Mouse (Mus musculus) liver, adult 2 months (tissue): ENCODE measurements around the gene Osbpl10. TPM values are rescaled to one million over a fixed set of nuclear protein-coding genes. Genes with fewer than 3 reads are reported as not detected.

Source experiments
- DNase-seq: peaks from one replicate; pipeline ENCODE4 v3.0.0-alpha.2; 2011; ENCODE audit warnings: low read depth, low spot score; ENCODE audit errors: extremely low read depth
- H3K27ac ChIP-seq: fragments of 200-500 bp; replicated peaks from 2 replicates; pipeline ENCODE4 v1.5.1; 2012; ENCODE audit warnings: low read depth, mild to moderate bottlenecking, control low read depth, inconsistent platforms, low read length; ENCODE audit not compliant: insufficient read depth
- H3K27me3 ChIP-seq: fragments of 200-500 bp; 2 replicates; pipeline ENCODE4 v1.6.1; 2012; ENCODE audit warnings: mild to moderate bottlenecking, moderate library complexity, low read length, inconsistent platforms; ENCODE audit not compliant: control insufficient read depth, insufficient read depth
- H3K36me3 ChIP-seq: fragments of 200-500 bp; 2 replicates; pipeline ENCODE4 v1.6.1; 2012; ENCODE audit warnings: low read length, inconsistent platforms; ENCODE audit not compliant: control insufficient read depth, insufficient read depth
- H3K4me1 ChIP-seq: fragments of 200-500 bp; 2 replicates; pipeline ENCODE4 v1.6.1; 2011; ENCODE audit warnings: low read length; ENCODE audit not compliant: control insufficient read depth, insufficient read depth
- H3K4me3 ChIP-seq: fragments of 200-500 bp; 2 replicates; pipeline ENCODE4 v1.5.1; 2011; ENCODE audit warnings: low read depth, mild to moderate bottlenecking, control low read depth, low read length, moderate library complexity; ENCODE audit not compliant: insufficient read depth
- H3K79me2 ChIP-seq: fragments of 200-500 bp; 2 replicates; pipeline ENCODE4 v1.6.1; 2012; ENCODE audit warnings: inconsistent platforms, mild to moderate bottlenecking, low read length, moderate library complexity; ENCODE audit not compliant: control insufficient read depth, insufficient read depth
- H3K9ac ChIP-seq: fragments of 200-500 bp; 2 replicates; pipeline ENCODE4 v1.6.1; 2012; ENCODE audit warnings: low read depth, mild to moderate bottlenecking, control low read depth, inconsistent platforms, low read length
- CTCF ChIP-seq: fragments of 200-500 bp; IDR thresholded peaks from 2 replicates; pipeline ENCODE4 v1.5.1; 2011; ENCODE audit warnings: low read depth, low read length, control low read depth
- POLR2A ChIP-seq: fragments of 200-500 bp; IDR thresholded peaks from 2 replicates; pipeline ENCODE4 v1.6.1; 2011; ENCODE audit warnings: low read length, control low read depth; ENCODE audit not compliant: insufficient read depth; ENCODE audit errors: extremely low read depth
- WGBS: fragments of 180-500 bp; shearing (Covaris S2); methylation state at CpG from one replicate; pipeline ENCODE4 v1.1.7; 2018; 5-methylcytosine and 5-hydroxymethylcytosine counted together
- polyA plus RNA-seq: library from polyadenylated mRNA; depleted of rRNA; stranded (reverse); fragments of >200 nt; gene quantifications from 2 replicates; pipeline ENCODE4 v1.2.3, GENCODE M21; 2012
- total RNA-seq: library from RNA; depleted of rRNA; stranded (reverse); fragments of >200 nt; gene quantifications from 2 replicates; pipeline ENCODE4 v1.2.3, GENCODE M21; 2014

The Osbpl10 gene
- total and polyA plus RNA-seq, 2 experiments = 0.28 to 0.82 TPM

- TF ChIP-seq CTCF (no peak), POLR2A (no peak)
- Histone ChIP-seq H3K36me3 (no peaks in the 10 kb centered on the region), H3K9ac (no peak overlapping the region), H3K27me3 (no peaks in the 10 kb centered on the region), H3K4me3 (no peak overlapping the region), H3K27ac (no peak overlapping the region), H3K79me2 (no peaks in the 10 kb centered on the region), H3K4me1 (no peaks in the 10 kb centered on the region)
- 51% methylated on average over 21 of the region's 21 CpGs for WGBS
- no peak for DNase-seq
Observed at GRCm38 (mm10) chr9:115215830-115216701, 237.7 kb downstream of the Osbpl10 start.

DNA sequence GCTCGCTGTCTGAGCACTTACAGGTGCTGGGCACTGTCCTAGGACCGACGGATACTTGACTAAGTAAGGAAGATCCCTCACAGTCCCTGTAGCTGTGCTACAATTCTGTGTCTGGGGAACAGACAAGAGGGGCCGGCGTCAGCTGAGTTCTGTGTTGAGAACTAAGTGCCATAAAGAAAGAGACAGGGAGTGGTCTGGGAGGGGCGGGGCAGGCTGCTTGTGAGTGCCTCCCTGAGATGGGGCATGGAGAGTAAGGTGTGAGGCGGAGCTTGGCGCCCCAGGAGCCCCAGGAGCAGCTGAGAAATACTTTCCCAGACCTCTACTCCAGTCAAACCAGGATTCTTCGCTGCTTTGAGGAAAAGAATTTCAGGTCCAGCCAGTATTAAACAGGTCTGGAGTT lies 239.6 kb downstream of the Osbpl10 start:
- 47% methylated on average over 9 of the region's 9 CpGs for WGBS
- H3K4me1 ChIP-seq = no peaks in the 10 kb centered on the region
- no peaks in the 10 kb centered on the region for H3K36me3 ChIP-seq
- TF ChIP-seq CTCF = no peak
- no peak for TF ChIP-seq POLR2A
- no peak overlapping the region for H3K9ac ChIP-seq
- no peak overlapping the region for H3K27ac ChIP-seq
- H3K4me3 ChIP-seq = no peak overlapping the region
- DNase-seq = no peak
- H3K27me3 ChIP-seq = no peaks in the 10 kb centered on the region
- H3K79me2 ChIP-seq = no peaks in the 10 kb centered on the region

DNA sequence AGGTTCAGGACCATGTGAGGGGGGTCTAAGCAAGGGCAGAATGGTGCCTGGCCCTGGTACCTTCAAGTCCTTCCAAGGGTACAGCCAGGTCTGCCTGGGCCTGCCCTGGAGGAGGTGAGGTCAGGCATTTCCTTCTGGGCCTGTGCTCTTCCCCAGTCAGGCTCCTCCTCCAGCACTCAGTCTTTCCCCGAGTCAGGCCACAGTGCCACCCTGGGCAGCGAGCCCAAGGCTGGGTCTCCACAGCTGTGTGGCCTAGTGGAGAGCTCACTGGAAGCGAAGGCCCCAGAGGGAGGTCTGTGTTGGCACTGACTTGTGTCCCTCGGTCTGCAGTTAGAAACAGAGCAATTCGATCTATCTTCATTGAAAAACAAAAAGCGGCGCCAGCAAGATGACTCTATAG lies 242.1 kb downstream of the Osbpl10 start:
- DNase-seq = no peak
- Histone ChIP-seq H3K36me3 (no peaks in the 10 kb centered on the region), H3K4me1 (no peaks in the 10 kb centered on the region), H3K27me3 (no peaks in the 10 kb centered on the region), H3K79me2 (no peaks in the 10 kb centered on the region), H3K27ac (no peak overlapping the region), H3K4me3 (no peak overlapping the region), H3K9ac (no peak overlapping the region)
- TF ChIP-seq CTCF (no peak), POLR2A (no peak)
- WGBS = 84% methylated on average over 7 of the region's 7 CpGs

DNA sequence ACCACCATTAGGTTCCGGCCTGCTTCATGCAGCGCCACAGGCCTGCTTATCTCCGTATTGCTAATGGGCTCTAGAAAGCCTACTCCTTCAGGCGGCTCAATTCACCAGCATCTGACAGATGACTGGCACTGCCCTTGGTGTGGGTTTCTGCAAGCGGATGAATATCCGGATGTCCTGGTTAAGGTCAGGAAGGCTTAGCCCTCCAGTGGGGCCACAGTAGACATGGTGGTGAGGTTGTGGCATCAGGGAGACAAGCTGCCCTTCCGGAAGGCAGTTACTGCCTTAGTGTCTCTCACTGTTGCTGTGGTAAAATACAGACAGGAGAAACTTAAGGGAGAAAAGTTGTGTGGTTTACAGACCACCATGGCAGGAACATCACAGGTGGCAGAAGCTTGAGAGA lies 242.9 kb downstream of the Osbpl10 start:
- H3K4me1 ChIP-seq = no peaks in the 10 kb centered on the region
- no peak overlapping the region for H3K4me3 ChIP-seq
- no peaks in the 10 kb centered on the region for H3K36me3 ChIP-seq
- no peaks in the 10 kb centered on the region for H3K27me3 ChIP-seq
- H3K9ac ChIP-seq = no peak overlapping the region
- no peak for DNase-seq
- TF ChIP-seq CTCF = no peak
- TF ChIP-seq POLR2A = no peak
- 95% methylated on average over 7 of the region's 7 CpGs for WGBS
- no peak overlapping the region for H3K27ac ChIP-seq
- no peaks in the 10 kb centered on the region for H3K79me2 ChIP-seq

DNA sequence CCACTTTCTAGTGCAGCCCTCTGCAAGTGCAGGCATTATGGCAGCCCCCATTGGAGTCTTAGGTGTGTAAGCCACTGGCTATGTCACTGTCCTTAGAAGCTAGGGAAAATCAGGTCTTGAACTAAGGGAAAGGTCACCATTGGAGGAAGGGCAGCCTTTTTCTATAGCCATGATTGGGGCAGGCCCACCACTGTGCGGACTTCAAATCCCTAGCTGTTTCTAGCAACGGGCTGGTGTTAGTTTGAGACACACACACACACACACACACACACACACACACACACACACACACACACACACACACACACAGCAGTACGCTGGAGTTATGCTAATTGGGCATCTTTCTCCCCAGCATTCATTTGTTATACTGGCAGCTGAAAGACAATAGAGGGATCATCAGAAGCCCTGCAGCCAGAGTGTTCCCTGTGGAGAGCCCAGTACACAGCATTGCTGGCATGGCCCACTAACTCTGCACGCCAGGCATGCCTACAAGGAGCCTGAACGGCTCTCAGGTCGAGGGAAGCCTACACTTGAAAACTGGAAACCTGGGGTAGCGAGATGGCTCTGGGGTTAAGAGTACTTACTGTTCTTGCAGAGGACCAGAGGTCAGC lies 246.5 kb downstream of the Osbpl10 start:
- Histone ChIP-seq H3K27ac (no peak overlapping the region), H3K36me3 (no peaks in the 10 kb centered on the region), H3K27me3 (no peaks in the 10 kb centered on the region), H3K4me3 (no peak overlapping the region), H3K79me2 (no peaks in the 10 kb centered on the region), H3K9ac (no peak overlapping the region), H3K4me1 (no peaks in the 10 kb centered on the region)
- TF ChIP-seq POLR2A = no peak
- TF ChIP-seq CTCF = no peak
- WGBS = 90% methylated on average over 7 of the region's 7 CpGs
- DNase-seq = no peak

DNA sequence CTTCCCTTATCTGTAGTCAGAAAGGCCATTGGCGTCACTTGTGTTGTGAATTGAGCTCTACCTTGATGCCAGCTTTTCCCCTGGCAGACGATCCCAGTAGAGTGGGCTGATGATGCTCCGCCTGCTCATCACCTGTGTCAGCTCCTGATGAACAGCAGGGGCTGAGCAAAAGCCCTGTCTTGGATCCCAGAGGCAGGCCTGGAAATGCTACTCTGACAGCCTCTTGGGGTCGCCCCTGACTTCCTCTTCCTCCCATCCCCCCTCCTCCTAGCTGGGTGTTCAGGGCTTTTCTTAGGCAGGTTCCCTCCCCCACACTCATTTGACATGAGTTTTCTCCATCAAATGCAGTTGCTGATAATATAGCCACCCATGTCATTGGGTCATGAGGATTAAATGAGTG lies 250.8 kb downstream of the Osbpl10 start:
- TF ChIP-seq POLR2A = no peak
- no peak for TF ChIP-seq CTCF
- no peak overlapping the region for H3K27ac ChIP-seq
- DNase-seq = no peak
- no peaks in the 10 kb centered on the region for H3K27me3 ChIP-seq
- WGBS = 81% methylated on average over 4 of the region's 4 CpGs
- H3K36me3 ChIP-seq = no peaks in the 10 kb centered on the region
- H3K4me3 ChIP-seq = no peak overlapping the region
- no peaks in the 10 kb centered on the region for H3K4me1 ChIP-seq
- H3K79me2 ChIP-seq = no peaks in the 10 kb centered on the region
- no peak overlapping the region for H3K9ac ChIP-seq
